Mouse (Mus musculus): Measurements from ENCODE around the gene Tchp.

DNA sequence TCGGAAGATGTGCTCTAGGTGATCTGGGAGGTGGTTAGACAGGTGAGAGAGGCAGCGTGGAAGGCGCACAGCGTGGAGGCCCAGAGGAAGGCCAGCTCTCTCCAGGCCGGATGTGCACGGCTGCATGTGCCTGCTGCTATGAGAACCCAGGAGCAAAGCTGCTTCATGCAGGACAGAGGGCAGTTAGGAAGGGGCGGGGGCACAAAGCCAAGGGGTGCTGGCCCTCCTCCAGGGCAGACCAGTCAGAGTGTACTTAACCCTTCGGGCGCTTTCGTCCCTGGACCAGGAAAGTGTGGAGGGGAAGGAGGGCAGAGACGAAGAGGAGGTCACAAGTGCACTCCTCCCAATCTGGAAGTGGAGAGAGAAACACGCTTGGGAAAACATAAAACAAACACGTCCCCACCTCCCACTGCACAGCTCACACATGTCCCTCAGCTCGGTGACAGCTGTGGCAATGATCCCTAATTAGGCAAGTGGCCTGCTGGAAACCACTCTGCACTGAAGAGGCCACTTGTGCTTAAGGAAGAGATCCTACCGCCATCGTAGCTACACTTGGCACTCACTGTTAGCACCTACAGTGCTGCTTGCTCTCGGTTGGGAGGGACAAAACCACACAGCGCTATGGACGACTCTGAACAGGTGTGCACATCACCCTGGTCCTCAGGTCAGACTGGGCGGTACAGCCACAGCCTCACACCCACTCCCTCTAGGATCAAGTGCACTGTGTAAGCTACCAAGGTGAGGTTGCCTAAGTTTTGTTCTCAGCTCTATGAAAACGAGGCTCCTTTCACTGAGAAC, 29.7 kb downstream of the Tchp start:
- TF ChIP-seq HCFC1 (IDR thresholded peaks at IDR 0.05; ENCODE audit: borderline replicate concordance, insufficient read depth, low read length) (no peak), CHD2 (IDR thresholded peaks at IDR 0.05; ENCODE audit: low read depth, low read length) (no peak)

Data from ES-E14 (cell line).